Mouse (Mus musculus) kidney, embryonic 16.5 days (tissue): Measurements from ENCODE around the gene Cped1. TPM values are rescaled to one million over a fixed set of nuclear protein-coding genes. Genes with fewer than 3 reads are reported as not detected.

Experiments
- ATAC-seq: fragments of 200-750 bp; cut with Nextera tagmentation; 2 replicates; pipeline ENCODE4 v1.8.0; 2017; ENCODE audit warnings: moderate TSS enrichment; ENCODE audit not compliant: low FRiP score, low TSS enrichment
- H3K27ac ChIP-seq: fragments of 300-500 bp; sonication (generic); 2 replicates; pipeline ENCODE4 v1.5.1; 2014; ENCODE audit warnings: low read length
- H3K27me3 ChIP-seq: fragments of 300-500 bp; sonication (generic); 2 replicates; pipeline ENCODE4 v1.6.1; 2014; ENCODE audit warnings: low read length, control low read depth, mixed read lengths; ENCODE audit not compliant: insufficient read depth
- H3K36me3 ChIP-seq: fragments of 300-500 bp; sonication (generic); 2 replicates; pipeline ENCODE4 v1.6.1; 2014; ENCODE audit warnings: low read length, control low read depth, mixed read lengths; ENCODE audit not compliant: insufficient read depth
- H3K4me1 ChIP-seq: fragments of 300-500 bp; sonication (generic); 2 replicates; pipeline ENCODE4 v1.6.1; 2014; ENCODE audit warnings: low read length, control low read depth, mixed read lengths; ENCODE audit not compliant: insufficient read depth
- H3K4me2 ChIP-seq: fragments of 300-500 bp; sonication (generic); replicated peaks from 2 replicates; pipeline ENCODE4 v1.6.1; 2014; ENCODE audit warnings: low read depth, low read length
- H3K4me3 ChIP-seq: fragments of 300-500 bp; sonication (generic); 2 replicates; pipeline ENCODE4 v1.5.1; 2014; ENCODE audit warnings: mild to moderate bottlenecking, low read length
- H3K9ac ChIP-seq: fragments of 300-500 bp; sonication (generic); replicated peaks from 2 replicates; pipeline ENCODE4 v1.6.1; 2014; ENCODE audit warnings: low read length
- H3K9me3 ChIP-seq: fragments of 300-500 bp; sonication (generic); 2 replicates; pipeline ENCODE4 v1.6.1; 2016; ENCODE audit warnings: low read length, control low read depth
- WGBS: fragments of 180-500 bp; shearing (Covaris S2); extraction: QIAGEN DNeasy Blood & Tissue Kit; methylation state at CpG from one replicate; pipeline ENCODE4 v1.1.7; 2014; 5-methylcytosine and 5-hydroxymethylcytosine counted together
- polyA plus RNA-seq: library from polyadenylated mRNA; unstranded; fragments of >200 nt; fragmentation: Nextera tagmentation; extraction: Ambion mirVana; gene quantifications from 2 replicates; pipeline ENCODE4 v1.2.1, GENCODE M21; 2015

Cped1 gene
- polyA plus RNA-seq, 1 experiment from 2014 or later: 35.4 TPM

GRCm38 (mm10) chr6:21998131-21998530 lies 12.4 kb downstream of the Cped1 start:
- Histone ChIP-seq H3K4me1 (peaks cover 50% of the 10 kb centered on the region), H3K36me3 (no peaks in the 10 kb centered on the region), H3K27ac (peak overlapping the region; percentile 87), H3K4me2 (no peak overlapping the region), H3K4me3 (no peak overlapping the region), H3K27me3 (no peaks in the 10 kb centered on the region), H3K9ac (no peak overlapping the region), H3K9me3 (no peaks in the 10 kb centered on the region)
- WGBS: 29% methylated on average over 4 of the region's 4 CpGs
- no peak for ATAC-seq

GRCm38 (mm10) chr6:21999025-21999424 lies 13.3 kb downstream of the Cped1 start:
- peak overlapping the region; percentile 48 for H3K4me2 ChIP-seq
- no peaks in the 10 kb centered on the region for H3K27me3 ChIP-seq
- 9% methylated on average over 11 of the region's 11 CpGs for WGBS
- H3K9me3 ChIP-seq: no peaks in the 10 kb centered on the region
- no peak for ATAC-seq
- H3K27ac ChIP-seq: peak overlapping the region; percentile 87
- 0 out of 2 replicates have a peak overlapping the region, but pooled peaks have one; percentile 14 for H3K4me3 ChIP-seq
- H3K36me3 ChIP-seq: no peaks in the 10 kb centered on the region
- H3K9ac ChIP-seq: 0 out of 2 replicates have a peak overlapping the region, but pooled peaks have one; percentile 29
- peaks cover 55% of the 10 kb centered on the region for H3K4me1 ChIP-seq

GRCm38 (mm10) chr6:22000086-22000485 lies 14.4 kb downstream of the Cped1 start:
- H3K9ac ChIP-seq: no peak overlapping the region
- H3K27me3 ChIP-seq: no peaks in the 10 kb centered on the region
- WGBS: 8% methylated on average over 6 of the region's 6 CpGs
- peak; percentile 83 for ATAC-seq
- no peaks in the 10 kb centered on the region for H3K36me3 ChIP-seq
- no peaks in the 10 kb centered on the region for H3K9me3 ChIP-seq
- peak overlapping the region; percentile 28; the same call in 1 of the 2 replicates for H3K4me2 ChIP-seq
- H3K4me3 ChIP-seq: no peak overlapping the region
- H3K27ac ChIP-seq: peak overlapping the region; percentile 87
- peaks cover 66% of the 10 kb centered on the region for H3K4me1 ChIP-seq

GRCm38 (mm10) chr6:22000881-22001280 lies 15.2 kb downstream of the Cped1 start:
- Histone ChIP-seq H3K36me3 (no peaks in the 10 kb centered on the region), H3K4me3 (no peak overlapping the region), H3K9me3 (no peaks in the 10 kb centered on the region), H3K4me2 (no peak overlapping the region), H3K4me1 (peaks cover 66% of the 10 kb centered on the region), H3K27ac (peak overlapping the region; percentile 87), H3K27me3 (no peaks in the 10 kb centered on the region), H3K9ac (no peak overlapping the region)
- 65% methylated on average over 3 of the region's 3 CpGs for WGBS
- no peak for ATAC-seq

- Histone ChIP-seq H3K27ac (peak overlapping the region; percentile 87), H3K9me3 (no peaks in the 10 kb centered on the region), H3K9ac (no peak overlapping the region), H3K4me1 (peaks cover 66% of the 10 kb centered on the region), H3K36me3 (no peaks in the 10 kb centered on the region), H3K27me3 (no peaks in the 10 kb centered on the region), H3K4me3 (no peak overlapping the region), H3K4me2 (no peak overlapping the region)
- ATAC-seq: no peak
- 65% methylated on average over 5 of the region's 5 CpGs for WGBS
Measured at GRCm38 (mm10) chr6:22001284-22001916, 15.7 kb downstream of the Cped1 start.

- Histone ChIP-seq H3K27ac (peak overlapping the region; percentile 87), H3K4me3 (no peak overlapping the region), H3K9me3 (no peaks in the 10 kb centered on the region), H3K4me1 (peaks cover 60% of the 10 kb centered on the region), H3K4me2 (0 out of 2 replicates have a peak overlapping the region, but pooled peaks have one; percentile 15), H3K27me3 (no peaks in the 10 kb centered on the region), H3K9ac (0 out of 2 replicates have a peak overlapping the region, but pooled peaks have one; percentile 2), H3K36me3 (no peaks in the 10 kb centered on the region)
- WGBS: 42% methylated on average over 17 of the region's 17 CpGs
- ATAC-seq: peak; percentile 40
Measured at GRCm38 (mm10) chr6:22002521-22003199, 16.9 kb downstream of the Cped1 start.

GRCm38 (mm10) chr6:22003200-22003587 lies 17.5 kb downstream of the Cped1 start:
- WGBS: 10% methylated on average over 6 of the region's 6 CpGs
- H3K9ac ChIP-seq: 0 out of 2 replicates have a peak overlapping the region, but pooled peaks have one; percentile 2
- H3K27ac ChIP-seq: peak overlapping the region; percentile 87
- H3K9me3 ChIP-seq: no peaks in the 10 kb centered on the region
- peaks cover 55% of the 10 kb centered on the region for H3K4me1 ChIP-seq
- no peaks in the 10 kb centered on the region for H3K36me3 ChIP-seq
- H3K27me3 ChIP-seq: no peaks in the 10 kb centered on the region
- H3K4me3 ChIP-seq: no peak overlapping the region
- H3K4me2 ChIP-seq: 0 out of 2 replicates have a peak overlapping the region, but pooled peaks have one; percentile 15
- peak; percentile 86 for ATAC-seq

GRCm38 (mm10) chr6:22003959-22004543 lies 18.3 kb downstream of the Cped1 start:
- Histone ChIP-seq H3K27me3 (no peaks in the 10 kb centered on the region), H3K4me3 (no peak overlapping the region), H3K4me1 (peaks cover 47% of the 10 kb centered on the region), H3K9ac (no peak overlapping the region), H3K36me3 (no peaks in the 10 kb centered on the region), H3K27ac (peak overlapping the region; percentile 87), H3K4me2 (0 out of 2 replicates have a peak overlapping the region, but pooled peaks have one; percentile 5), H3K9me3 (no peaks in the 10 kb centered on the region)
- WGBS: 55% methylated on average over 10 of the region's 10 CpGs
- ATAC-seq: 0 out of 2 replicates have a peak, but pooled peaks have one; percentile 13

- Histone ChIP-seq H3K9ac (no peak overlapping the region), H3K27me3 (no peaks in the 10 kb centered on the region), H3K27ac (no peak overlapping the region), H3K9me3 (no peaks in the 10 kb centered on the region), H3K4me1 (peaks cover 22% of the 10 kb centered on the region; the same call in 1 of the 2 replicates), H3K4me3 (no peak overlapping the region), H3K36me3 (no peaks in the 10 kb centered on the region), H3K4me2 (no peak overlapping the region)
- WGBS: 92% methylated on average over 7 of the region's 7 CpGs
- no peak for ATAC-seq
Measured at GRCm38 (mm10) chr6:22008346-22008745, 22.6 kb downstream of the Cped1 start.
